Comparison of ENCODE assay signal across 7 mouse cellular contexts in genomic region chr12:116048766-116049165, GRCm38 (mm10). TPM values are rescaled to one million over a fixed set of nuclear protein-coding genes. Genes with fewer than 3 reads are reported as not detected.
A peak's percentile ranks its signal among the peaks of the same experiment; 100 is the strongest.
DNase-seq lines count a peak whose midpoint lies in the region; ATAC-seq and TF ChIP-seq lines count a peak whose summit lies in the region.

No protein-coding gene starts in this region.

- no peaks in the 10 kb centered on the region for H3K27me3 ChIP-seq in neural tube, embryonic 11.5 days (ENCODE audit: control insufficient read depth, insufficient read depth, low read length)
- H3K27me3 ChIP-seq in forebrain, embryonic 11.5 days (ENCODE audit: control insufficient read depth, insufficient read depth, low read length): no peaks in the 10 kb centered on the region
- no peaks in the 10 kb centered on the region for H3K27me3 ChIP-seq in limb, embryonic 14.5 days (ENCODE audit: control insufficient read depth, insufficient read depth, low read length)
- H3K27me3 ChIP-seq in stomach, embryonic 16.5 days (ENCODE audit: control insufficient read depth, insufficient read depth, low read length): no peaks in the 10 kb centered on the region

- no peak for TF ChIP-seq POLR2A in limb, embryonic 14.5 days (IDR thresholded peaks at IDR 0.05; ENCODE audit: borderline replicate concordance, extremely low read depth, insufficient read depth, insufficient read length)

- ATAC-seq in neural tube, embryonic 11.5 days (ENCODE audit: insufficient read depth, low FRiP score, low TSS enrichment): no peak
- ATAC-seq in forebrain, embryonic 11.5 days (replicated peaks; ENCODE audit: low FRiP score): no peak
- no peak for ATAC-seq in limb, embryonic 14.5 days (ENCODE audit: low FRiP score, low read depth)
- no peak for ATAC-seq in stomach, embryonic 16.5 days (ENCODE audit: insufficient read depth, low FRiP score)

- H3K9ac ChIP-seq in neural tube, embryonic 11.5 days (ENCODE audit: low read length): peak overlapping the region; percentile 26; the same call in 1 of the 2 replicates
- peak overlapping the region; percentile 94 for H3K9ac ChIP-seq in forebrain, embryonic 11.5 days (ENCODE audit: low read length)
- peak overlapping the region; percentile 93 for H3K9ac ChIP-seq in limb, embryonic 14.5 days (ENCODE audit: low read depth, low read length, severe bottlenecking)
- H3K9ac ChIP-seq in stomach, embryonic 16.5 days (ENCODE audit: low read length): peak overlapping the region; percentile 85

- H3K4me2 ChIP-seq in neural tube, embryonic 11.5 days (ENCODE audit: low read depth): peak overlapping the region; percentile 65
- H3K4me2 ChIP-seq in forebrain, embryonic 11.5 days (ENCODE audit: low read depth, low read length, severe bottlenecking): peak overlapping the region; percentile 57
- peak overlapping the region; percentile 47 for H3K4me2 ChIP-seq in limb, embryonic 14.5 days (replicated peaks; ENCODE audit: low read depth, low read length, severe bottlenecking)
- peak overlapping the region; percentile 86 for H3K4me2 ChIP-seq in stomach, embryonic 16.5 days (ENCODE audit: low read depth, low read length)

- no peak overlapping the region for H3K27ac ChIP-seq in neural tube, embryonic 11.5 days (ENCODE audit: low read depth, low read length)
- no peak overlapping the region for H3K27ac ChIP-seq in forebrain, embryonic 11.5 days (ENCODE audit: low read depth, low read length)
- no peak overlapping the region for H3K27ac ChIP-seq in limb, embryonic 14.5 days (replicated peaks; ENCODE audit: low read depth, low read length)
- peak overlapping the region; percentile 55 for H3K27ac ChIP-seq in stomach, embryonic 16.5 days (ENCODE audit: low read length)

- WGBS in neural tube, embryonic 11.5 days: 60% methylated on average over 7 of the region's 7 CpGs
- 74% methylated on average over 7 of the region's 7 CpGs for WGBS in forebrain, embryonic 11.5 days
- WGBS in limb, embryonic 14.5 days: 71% methylated on average over 7 of the region's 7 CpGs
- WGBS in stomach, embryonic 16.5 days: 41% methylated on average over 7 of the region's 7 CpGs

- H3K4me3 ChIP-seq in neural tube, embryonic 11.5 days (ENCODE audit: low read depth, low read length): peak overlapping the region; percentile 92
- peak overlapping the region; percentile 79 for H3K4me3 ChIP-seq in forebrain, embryonic 11.5 days (ENCODE audit: low read depth, low read length)
- peak overlapping the region; percentile 83 for H3K4me3 ChIP-seq in limb, embryonic 14.5 days (replicated peaks; ENCODE audit: low read length)
- H3K4me3 ChIP-seq in stomach, embryonic 16.5 days (replicated peaks; ENCODE audit: low read length): peak overlapping the region; percentile 73

- H3K9me3 ChIP-seq in neural tube, embryonic 11.5 days (ENCODE audit: control insufficient read depth, low read length): no peaks in the 10 kb centered on the region
- H3K9me3 ChIP-seq in forebrain, embryonic 11.5 days (ENCODE audit: control insufficient read depth, low read length): no peaks in the 10 kb centered on the region; the same call in 1 of the 2 replicates
- H3K9me3 ChIP-seq in limb, embryonic 14.5 days (ENCODE audit: control insufficient read depth, low read length): no peaks in the 10 kb centered on the region
- no peaks in the 10 kb centered on the region for H3K9me3 ChIP-seq in stomach, embryonic 16.5 days (replicated peaks; ENCODE audit: control insufficient read depth, low read length)

- peaks cover 10% of the 10 kb centered on the region; the same call in 1 of the 2 replicates for H3K4me1 ChIP-seq in neural tube, embryonic 11.5 days (ENCODE audit: control insufficient read depth, insufficient read depth, low read length)
- peaks cover 3% of the 10 kb centered on the region for H3K4me1 ChIP-seq in forebrain, embryonic 11.5 days (replicated peaks; ENCODE audit: control insufficient read depth, insufficient read depth, low read length)
- peaks cover 14% of the 10 kb centered on the region for H3K4me1 ChIP-seq in limb, embryonic 14.5 days (ENCODE audit: control insufficient read depth, insufficient read depth, low read length)
- H3K4me1 ChIP-seq in stomach, embryonic 16.5 days (ENCODE audit: control insufficient read depth, insufficient read depth, low read length): peaks cover 14% of the 10 kb centered on the region

- peaks cover 5% of the 10 kb centered on the region for H3K36me3 ChIP-seq in neural tube, embryonic 11.5 days (ENCODE audit: control insufficient read depth, insufficient read depth, low read length)
- no peaks in the 10 kb centered on the region; the same call in 1 of the 2 replicates for H3K36me3 ChIP-seq in forebrain, embryonic 11.5 days (ENCODE audit: control insufficient read depth, insufficient read depth, low read length)
- peaks cover 14% of the 10 kb centered on the region for H3K36me3 ChIP-seq in limb, embryonic 14.5 days (ENCODE audit: control insufficient read depth, insufficient read depth, low read length)
- no peaks in the 10 kb centered on the region; the same call in 1 of the 2 replicates for H3K36me3 ChIP-seq in stomach, embryonic 16.5 days (ENCODE audit: control insufficient read depth, insufficient read depth, low read length)

- DNase-seq in neural tube, embryonic 11.5 days (ENCODE audit: low spot score): no peak
- DNase-seq in neural tube, embryonic 10.5 days (ENCODE audit: extremely low spot score, low spot score): no peak
- DNase-seq in forebrain, embryonic 11.5 days (ENCODE audit: low spot score): no peak
- DNase-seq in limb, embryonic 14.5 days (ENCODE audit: low spot score): no peak
- DNase-seq in kidney, postnatal 10 days: no peak
- DNase-seq in frontal cortex, adult 2 months (ENCODE audit: extremely low spot score in 1 of 2, low spot score in 1 of 2): no peak

RNA-seq across cellular contexts. Expression of gene Zfp386, which starts 1.2 kb away (rescaled TPM):
- polyA plus RNA-seq in neural tube, embryonic 11.5 days (2014; fragmentation: Nextera tagmentation; extraction: Ambion mirVana): 67.4 and 70.8 TPM in 2 replicates
- polyA plus RNA-seq in forebrain, embryonic 11.5 days (2014; fragmentation: Nextera tagmentation; extraction: Ambion mirVana): 58.5 and 66.4 TPM in 2 replicates
- 25.1 and 29.9 TPM in 2 replicates for polyA plus RNA-seq in limb, embryonic 14.5 days (2012; rRNA removed)
- polyA plus RNA-seq in limb, embryonic 14.5 days (2014; fragmentation: Nextera tagmentation; extraction: Ambion mirVana): 44.1 and 44.4 TPM in 2 replicates
- polyA plus RNA-seq in stomach, embryonic 16.5 days (2015; fragmentation: Nextera tagmentation; extraction: Ambion mirVana): 35.6 and 35.9 TPM in 2 replicates
- 30.9 and 35.1 TPM in 2 replicates for polyA plus RNA-seq in frontal cortex, adult 2 months (2012; rRNA removed)

RNA-seq across cellular contexts. Expression of gene Vipr2, which starts 28.8 kb away (rescaled TPM):
- polyA plus RNA-seq in neural tube, embryonic 11.5 days (2014; fragmentation: Nextera tagmentation; extraction: Ambion mirVana): 1.4 and 2.8 TPM in 2 replicates
- 3.5 and 4.1 TPM in 2 replicates for polyA plus RNA-seq in forebrain, embryonic 11.5 days (2014; fragmentation: Nextera tagmentation; extraction: Ambion mirVana)
- polyA plus RNA-seq in limb, embryonic 14.5 days (2012; rRNA removed): 5.6 and 6.3 TPM in 2 replicates
- polyA plus RNA-seq in limb, embryonic 14.5 days (2014; fragmentation: Nextera tagmentation; extraction: Ambion mirVana): 2.9 and 3.2 TPM in 2 replicates
- polyA plus RNA-seq in stomach, embryonic 16.5 days (2015; fragmentation: Nextera tagmentation; extraction: Ambion mirVana): 8.9 and 10.3 TPM in 2 replicates
- polyA plus RNA-seq in frontal cortex, adult 2 months (2012; rRNA removed): 24.5 and 25.7 TPM in 2 replicates

Comparison
In these comparisons a context has a peak if more than half of its experiments do, and no peak if none do; other contexts are left out.
1. H3K9ac ChIP-seq: peak in every context shown above with its lines; median percentile 94 in forebrain, embryonic 11.5 days; 93 in limb, embryonic 14.5 days; 85 in stomach, embryonic 16.5 days; 26 in neural tube, embryonic 11.5 days.